Mouse (Mus musculus): ENCODE results near the gene Dynlt1c.
"Not testable (repeated sequence)": the region's sequence is repeated elsewhere in the genome, so short reads cannot be mapped to it uniquely, and the experiment has no call there.

Gene Dynlt1c

DNA sequence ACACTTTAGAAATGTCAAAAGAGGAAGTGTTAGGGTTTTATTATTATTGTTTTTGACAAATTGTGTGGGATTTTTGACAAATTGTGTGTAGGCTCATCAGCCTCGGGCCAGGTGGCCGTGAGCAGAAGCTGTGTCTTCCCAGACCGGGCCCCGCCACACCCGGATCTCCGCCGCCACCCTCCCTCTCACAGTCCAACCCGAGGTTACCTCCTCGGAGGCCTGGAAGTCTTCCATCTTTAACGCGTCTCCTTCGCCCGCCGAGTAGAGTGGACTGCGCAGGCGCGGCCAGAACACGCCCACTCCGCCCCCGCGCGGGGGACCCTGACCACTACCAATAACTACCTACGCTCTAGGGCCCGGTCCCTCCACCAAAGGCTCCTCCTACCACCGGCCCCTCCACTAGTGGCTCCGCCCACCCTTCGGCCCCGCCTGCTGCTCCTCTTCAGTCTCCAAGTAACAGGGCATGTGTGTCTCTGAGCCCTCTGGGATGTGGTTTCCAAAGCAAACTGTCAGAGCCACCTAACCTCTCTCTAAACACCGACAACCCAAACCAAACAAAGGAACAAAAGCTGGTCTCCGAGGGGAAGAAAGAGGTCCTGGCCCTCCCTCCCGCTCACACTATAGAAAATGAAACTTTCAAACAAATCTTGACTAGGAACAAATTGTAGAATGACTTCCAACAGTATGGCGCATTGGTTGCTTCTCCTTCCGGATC lies 54.3 kb downstream of the Dynlt1c start, which contains the start of gene Dynlt1f:
Gene Dynlt1f, minus strand, starts transcription at position 334 of the 715 bp plus-strand sequence.
- DNase-seq = peak; percentile 28

DNA sequence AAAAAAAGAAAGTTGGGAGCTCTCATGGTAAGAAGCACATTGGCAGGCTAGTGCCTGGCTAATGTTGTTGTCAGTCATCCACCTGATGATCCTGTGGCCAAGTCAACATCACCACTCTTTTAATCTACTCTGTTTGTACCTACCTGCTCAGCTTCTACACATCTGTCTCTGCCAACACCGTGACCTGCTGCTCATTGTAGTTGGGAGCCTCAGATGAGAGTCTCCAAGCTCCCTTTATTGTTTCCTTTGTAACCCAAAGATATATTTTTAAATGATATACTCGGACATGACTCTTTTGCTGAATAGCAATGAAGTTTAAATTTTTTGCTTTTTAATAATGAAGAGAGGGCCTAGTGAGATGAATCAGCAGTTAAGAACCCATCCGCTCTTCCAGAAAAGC lies 55.0 kb downstream of the Dynlt1c start:
- DNase-seq = not testable (repeated sequence)

DNA sequence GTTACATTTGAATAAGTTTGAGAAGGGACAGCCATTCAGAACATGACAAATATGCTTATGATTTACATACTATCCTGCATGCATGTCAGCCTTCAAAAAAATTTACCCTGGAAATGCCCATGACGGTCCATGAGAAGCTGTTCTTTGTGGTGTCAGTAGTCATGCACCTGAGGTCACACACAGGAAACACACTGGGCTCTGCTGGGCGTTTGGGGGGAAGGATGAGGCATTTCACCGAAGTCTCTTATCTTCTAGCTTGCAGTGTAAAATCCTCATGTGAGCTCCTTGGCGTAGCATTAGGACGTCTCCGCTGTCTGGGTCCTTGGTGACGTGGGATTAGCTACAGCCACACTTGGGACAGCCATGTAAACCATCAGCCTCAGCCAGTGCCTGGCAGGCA lies 57.3 kb downstream of the Dynlt1c start, which contains the start of gene Sytl3:
Gene Sytl3, plus strand, starts transcription at position 293 of the 400 bp plus-strand sequence.
- not testable (repeated sequence) for DNase-seq
